Mouse (Mus musculus) cerebellum, postnatal 10 days (tissue): ENCODE results near the gene Cela2a.
A peak's percentile ranks its signal among the peaks of the same experiment; 100 is the strongest.

ENCODE experiments used
- DNase-seq, 2 experiments: peaks; one replicate each; pipeline ENCODE4 v3.0.0; 2021; ENCODE audit warnings: mixed read lengths in 2 of 2

The Cela2a gene

DNA sequence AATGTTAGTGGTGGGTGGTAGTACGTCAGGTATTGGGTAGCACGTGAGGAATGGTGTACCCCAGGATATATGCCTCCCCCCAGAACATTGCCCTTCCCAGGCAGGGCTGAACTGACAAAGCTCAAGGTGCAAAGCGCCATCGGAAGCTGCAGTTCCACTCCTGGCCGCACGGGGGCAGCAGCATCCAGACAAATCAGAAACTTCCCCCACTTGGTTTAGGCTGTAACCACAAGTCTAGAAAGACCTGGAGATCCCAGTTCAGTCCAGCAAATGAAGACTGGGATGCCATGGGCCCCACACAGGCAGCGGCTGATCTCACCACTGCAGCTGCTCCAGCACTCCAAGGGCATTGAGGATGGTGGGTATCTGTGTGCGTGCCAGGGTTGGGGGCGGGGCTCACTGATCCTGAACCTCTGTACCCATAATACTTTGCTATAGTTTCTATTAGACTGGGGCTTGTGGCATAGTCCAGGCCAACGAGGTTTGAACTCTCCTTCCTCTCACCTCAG lies 31.5 kb upstream of the Cela2a start:
- peak; percentile 92 to 95 for DNase-seq

DNA sequence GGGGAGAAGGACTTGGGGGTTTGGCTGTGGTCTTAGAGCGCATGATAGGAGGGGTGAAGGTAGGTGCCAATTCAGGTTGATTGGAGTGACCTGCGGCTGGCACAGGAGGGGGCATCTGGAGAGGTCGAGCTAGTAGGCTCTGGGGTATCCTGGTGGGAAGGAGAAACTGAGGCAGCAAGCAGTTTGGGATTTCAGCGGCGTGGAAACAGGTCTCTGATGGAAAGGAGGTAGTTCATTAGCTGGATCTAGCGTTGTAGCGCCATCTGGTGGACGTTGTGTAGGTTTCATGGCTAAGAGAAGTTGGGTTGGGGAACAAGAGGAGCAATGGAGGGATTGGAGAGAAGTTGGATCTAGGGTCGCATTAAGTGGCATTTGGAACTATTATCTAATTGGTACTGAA lies 27.5 kb upstream of the Cela2a start:
- DNase-seq, result peak; percentile 84 to 88

- DNase-seq, result no peak
Observed at GRCm38 (mm10) chr4:141845999-141846398, 20.0 kb upstream of the Cela2a start, which contains the start of gene Ctrc. Ctrc (minus strand) TSS chr4:141846359.

GRCm38 (mm10) chr4:141834536-141835095 lies 8.7 kb upstream of the Cela2a start:
- DNase-seq, result no peak

GRCm38 (mm10) chr4:141833911-141834310 lies 8.0 kb upstream of the Cela2a start:
- no peak for DNase-seq

DNA sequence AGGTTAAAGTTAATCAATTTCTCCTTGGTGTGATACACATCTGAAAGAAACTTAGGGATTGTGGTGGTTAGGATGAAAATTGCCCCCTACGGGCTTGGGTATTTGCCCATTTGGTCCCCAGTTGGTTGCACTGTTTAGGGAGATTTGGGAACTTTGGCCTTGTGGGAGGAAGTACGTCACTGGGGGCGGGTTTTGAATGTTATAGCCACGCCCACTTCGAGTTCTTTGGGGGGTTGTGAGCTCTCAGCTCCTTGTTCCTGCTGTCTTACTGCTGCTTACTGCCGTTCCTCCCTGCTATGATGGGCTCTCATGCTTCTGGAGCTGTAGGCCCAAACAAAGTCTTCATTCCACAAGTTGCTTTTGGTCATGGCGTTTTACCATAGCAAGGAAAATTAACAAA lies 5.4 kb upstream of the Cela2a start:
- DNase-seq, result no peak

DNA sequence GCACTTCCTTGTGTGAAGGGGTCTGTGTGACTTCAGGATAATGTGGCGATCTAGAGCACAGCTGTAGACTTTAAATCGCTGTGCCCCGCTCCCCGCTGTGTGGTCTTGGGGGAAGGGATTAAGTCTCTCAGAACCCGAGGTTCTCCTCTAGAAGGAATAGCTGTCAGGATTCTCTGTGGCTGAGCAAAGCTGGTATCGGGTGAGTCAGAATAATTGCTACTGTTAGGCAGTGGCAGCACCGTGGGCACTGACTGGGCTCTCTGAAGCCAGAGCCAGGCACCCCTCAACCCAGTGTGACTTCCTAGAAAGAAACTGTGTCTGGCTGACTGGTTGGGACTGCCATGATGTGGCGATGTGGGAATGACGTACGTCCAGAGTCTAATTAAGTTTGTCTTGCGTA lies 4.4 kb upstream of the Cela2a start:
- DNase-seq, result no peak

- DNase-seq, result peak in 1 of 2 experiments; percentile 10
Observed at GRCm38 (mm10) chr4:141828177-141828576, 2.2 kb upstream of the Cela2a start.

DNA sequence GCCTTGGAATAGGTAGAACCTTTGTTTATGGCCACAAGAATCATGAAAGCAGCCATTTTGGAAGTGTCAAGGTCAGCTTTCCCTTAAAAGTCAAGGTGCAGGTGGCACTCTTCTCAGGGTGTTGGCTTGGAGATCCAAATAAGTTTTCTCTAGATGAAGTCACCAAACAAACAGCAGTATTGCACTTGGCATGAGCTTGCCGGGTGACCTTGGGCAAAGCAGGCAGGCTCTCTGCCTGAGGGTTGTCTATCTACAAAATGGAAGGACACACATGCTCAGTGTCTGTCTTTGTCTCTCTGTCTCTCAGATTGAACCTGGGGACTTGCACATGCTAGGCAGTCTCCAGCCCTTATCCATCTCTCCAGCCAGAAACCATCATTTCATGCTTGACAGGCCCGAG lies 1.4 kb upstream of the Cela2a start:
- no peak for DNase-seq

DNA sequence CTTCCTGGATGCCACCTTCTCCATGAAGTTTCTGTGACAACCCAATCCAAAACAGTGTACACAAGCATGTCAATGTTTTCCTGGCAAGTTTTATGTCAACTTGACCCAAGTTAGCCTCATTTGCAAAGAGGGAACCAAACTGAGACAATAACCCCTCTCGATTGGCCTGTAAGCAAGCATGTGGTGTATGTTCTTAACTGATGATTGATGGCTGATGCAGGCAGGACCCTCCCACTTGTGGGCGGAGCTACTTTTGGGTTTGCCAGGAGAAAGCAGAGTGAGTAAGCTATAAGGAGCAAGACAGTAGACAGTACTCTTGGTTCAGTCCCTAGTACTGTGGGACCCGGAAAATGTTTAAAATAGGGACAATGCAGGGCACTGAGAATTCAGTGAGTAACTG lies 3.0 kb downstream of the Cela2a start:
- no peak for DNase-seq

- DNase-seq, result no peak
Observed at GRCm38 (mm10) chr4:141822089-141822488, 3.9 kb downstream of the Cela2a start.

DNA sequence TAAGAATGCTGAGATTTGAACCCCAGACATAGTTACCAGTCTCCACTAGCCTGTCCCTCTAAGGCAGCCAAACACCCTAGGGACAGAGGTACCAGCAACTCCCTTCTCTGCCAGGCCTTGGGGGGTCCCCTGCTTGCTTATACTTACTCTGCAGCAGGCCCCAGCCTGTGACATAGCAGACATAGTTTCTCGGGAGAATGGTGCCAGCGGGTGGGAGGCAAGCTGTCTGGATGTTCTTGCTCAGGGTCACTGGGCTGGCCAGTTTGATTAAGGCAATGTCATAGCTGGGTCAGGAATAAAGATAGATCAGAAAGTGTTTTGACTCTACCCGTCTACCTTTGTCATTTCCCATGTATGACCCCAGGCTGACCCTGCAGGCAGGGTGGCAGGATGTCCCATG lies 4.8 kb downstream of the Cela2a start:
- DNase-seq, result no peak

GRCm38 (mm10) chr4:141819316-141819715 lies 6.6 kb downstream of the Cela2a start:
- DNase-seq, result no peak

DNA sequence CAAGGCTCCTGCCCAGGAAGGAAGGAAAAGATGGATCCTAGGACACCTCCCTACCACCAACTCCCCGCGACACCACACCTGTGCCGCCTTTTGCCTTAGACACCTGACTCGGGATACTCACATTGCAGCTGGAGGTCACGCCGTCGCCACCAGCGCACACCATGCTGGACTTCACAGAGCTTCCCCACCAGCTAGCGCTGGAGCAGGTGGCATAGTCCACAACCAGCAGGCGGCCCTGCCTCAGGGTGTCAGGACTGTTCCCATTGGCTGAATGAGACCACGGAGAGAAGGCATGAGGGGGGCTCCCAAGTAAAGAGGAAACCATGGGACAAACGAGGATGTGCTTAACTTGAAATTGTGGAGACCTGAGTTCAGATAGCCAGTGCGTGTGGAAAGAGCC lies 7.1 kb downstream of the Cela2a start:
- DNase-seq, result no peak

- no peak for DNase-seq
Observed at GRCm38 (mm10) chr4:141817706-141818105, 8.3 kb downstream of the Cela2a start.

- peak; percentile 35 to 53 for DNase-seq
Observed at GRCm38 (mm10) chr4:141816776-141817655, 8.9 kb downstream of the Cela2a start.

GRCm38 (mm10) chr4:141816267-141816666 lies 9.7 kb downstream of the Cela2a start:
- peak; percentile 34 to 51 for DNase-seq

GRCm38 (mm10) chr4:141811375-141811774 lies 14.6 kb downstream of the Cela2a start:
- DNase-seq, result no peak

DNA sequence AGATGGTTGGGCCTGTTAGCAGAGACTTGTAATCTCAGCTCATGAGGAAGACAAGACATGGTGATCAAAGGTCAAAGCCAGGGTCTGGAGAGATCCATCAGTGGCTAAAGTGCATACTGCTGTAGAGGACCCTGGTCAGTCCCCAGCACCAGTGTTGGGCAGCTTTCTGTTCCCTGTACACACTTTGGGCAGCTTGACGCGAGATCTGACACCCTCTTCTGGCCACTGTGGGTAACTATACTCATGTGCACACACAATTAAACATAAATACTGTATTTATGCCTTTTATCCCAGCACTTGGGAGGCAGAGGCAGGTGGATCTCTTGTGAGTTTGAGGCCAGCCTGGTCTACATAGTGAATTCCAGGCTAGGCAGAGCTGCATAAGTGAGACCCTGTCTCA lies 15.0 kb downstream of the Cela2a start:
- no peak for DNase-seq

DNA sequence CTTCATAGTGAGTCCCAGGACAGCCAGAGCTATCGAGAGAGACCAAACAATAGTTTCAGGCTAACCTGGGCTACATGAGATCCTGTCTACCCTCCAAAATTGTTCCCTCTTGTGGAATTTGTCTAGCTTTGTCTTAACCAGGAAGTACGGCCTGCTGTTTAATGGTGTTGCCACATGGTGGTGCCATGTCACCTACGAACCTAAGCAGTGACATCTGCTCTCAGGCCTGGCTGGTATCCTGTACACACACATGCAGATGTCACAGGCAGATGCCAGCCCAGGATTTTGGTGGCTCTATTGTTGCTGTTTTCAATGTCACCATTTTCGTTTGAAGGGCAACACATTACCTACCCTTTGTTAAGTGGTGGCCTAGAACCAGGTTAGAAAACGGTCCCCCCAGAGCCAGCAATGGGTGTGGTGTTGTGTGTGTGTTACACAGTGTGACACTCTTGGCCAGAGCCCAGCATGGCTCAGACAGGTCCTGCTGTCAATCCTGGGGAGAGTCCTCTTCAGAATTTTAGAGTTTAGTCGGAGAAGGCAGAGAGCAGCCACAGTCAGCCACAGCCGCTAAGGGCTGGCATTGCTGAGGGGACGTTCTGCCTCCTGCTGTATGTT lies 16.0 kb downstream of the Cela2a start:
- peak; percentile 57 to 62 for DNase-seq

DNA sequence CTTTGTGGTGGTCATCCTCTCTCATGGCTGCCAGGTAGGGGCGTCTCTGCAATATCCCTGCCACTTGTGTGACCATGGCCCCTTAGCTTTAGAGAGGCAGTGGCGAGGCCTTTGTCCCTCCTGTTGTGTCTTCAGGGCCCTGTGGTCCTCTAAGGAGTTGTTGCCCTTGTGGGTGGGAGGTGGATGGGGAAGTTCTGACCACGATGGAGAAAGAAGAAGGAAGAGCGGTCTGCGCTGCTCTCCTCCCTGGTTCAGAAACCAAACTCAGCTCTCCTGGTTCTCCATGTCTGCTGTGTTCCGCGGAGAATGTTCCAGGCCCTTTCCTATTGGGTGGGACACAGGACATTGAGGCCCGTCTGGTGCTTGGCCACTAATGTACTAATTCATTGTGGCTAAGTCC lies 20.1 kb downstream of the Cela2a start:
- no peak for DNase-seq

DNA sequence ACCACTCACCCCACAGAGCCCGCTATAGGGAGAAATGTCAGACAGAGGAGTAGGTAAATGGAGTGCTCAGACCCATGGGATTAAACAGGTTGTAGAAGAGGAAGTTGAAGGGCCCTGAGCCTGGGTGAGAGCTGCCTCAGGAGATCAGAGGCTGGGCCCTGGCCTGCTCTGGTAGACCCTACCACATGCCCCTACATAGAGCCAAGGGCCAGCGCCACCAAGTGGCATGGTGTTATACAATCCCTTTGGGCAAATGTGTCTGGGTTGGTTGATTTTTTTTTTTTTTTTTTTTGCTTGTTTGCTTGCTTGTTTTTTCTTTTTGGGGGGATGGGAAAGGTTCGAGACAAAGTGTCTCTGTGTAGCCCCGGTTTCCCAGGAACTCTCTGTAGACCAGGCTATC lies 21.9 kb downstream of the Cela2a start:
- DNase-seq, result no peak

DNA sequence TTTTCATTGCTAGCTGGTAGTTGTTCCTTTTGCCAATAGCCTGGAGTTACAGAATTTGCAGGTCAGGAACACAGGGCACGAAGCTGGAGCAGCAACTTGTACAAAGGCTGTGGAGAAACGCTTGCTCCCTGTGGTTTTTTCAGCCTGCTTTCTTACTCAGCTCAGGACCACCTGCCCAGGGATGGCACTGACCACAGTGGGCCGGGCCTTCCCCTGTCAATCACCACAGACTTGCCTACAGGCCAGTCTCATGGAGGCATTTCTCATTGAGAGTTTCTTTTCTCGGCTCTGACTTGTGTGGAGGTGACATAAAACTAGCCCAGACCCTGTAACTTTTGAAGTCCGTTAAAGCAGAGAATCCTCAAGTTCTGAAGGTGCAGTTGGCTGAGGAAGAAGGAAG lies 28.4 kb downstream of the Cela2a start:
- DNase-seq, result no peak

DNA sequence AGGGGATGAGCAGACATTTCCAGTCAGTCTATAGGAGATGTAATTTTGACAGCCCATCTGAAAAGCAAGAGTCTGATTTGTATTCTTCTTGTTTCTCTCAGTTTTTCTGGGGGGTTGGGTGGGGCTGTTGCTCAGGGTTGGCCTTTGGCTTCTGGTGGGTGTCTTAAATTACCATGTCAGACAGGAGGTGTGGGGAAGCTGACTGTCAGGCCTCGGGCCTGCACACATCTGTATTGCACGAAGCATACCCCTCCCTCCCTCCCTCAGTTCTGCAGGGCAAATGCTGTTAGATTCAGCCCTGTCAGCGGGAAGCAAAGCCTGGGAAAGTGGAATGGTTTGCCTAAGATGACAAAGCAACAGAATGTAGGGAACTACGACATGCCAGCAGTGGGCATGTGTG lies 29.0 kb downstream of the Cela2a start:
- DNase-seq, result no peak
